Mouse (Mus musculus) ovary, postnatal 14 days (tissue): Measurements from ENCODE around the gene Olfr777.
"Not testable (repeated sequence)": the region's sequence is repeated elsewhere in the genome, so short reads cannot be mapped to it uniquely, and the experiment has no call there.

Experiments used
- DNase-seq: peaks from one replicate; pipeline ENCODE4 v3.0.0; 2022; ENCODE audit warnings: low spot score

Olfr777 gene

GRCm38 (mm10) chr10:129271081-129271535 lies at the start of gene Olfr777:
Gene Olfr777, minus strand, starts transcription at chr10:129271485.
- DNase-seq = no peak

GRCm38 (mm10) chr10:129317817-129318216 lies 46.5 kb upstream of the Olfr777 start, which contains the start of gene Olfr780:
Gene Olfr780, plus strand, starts transcription at chr10:129318117.
- no peak for DNase-seq

DNA sequence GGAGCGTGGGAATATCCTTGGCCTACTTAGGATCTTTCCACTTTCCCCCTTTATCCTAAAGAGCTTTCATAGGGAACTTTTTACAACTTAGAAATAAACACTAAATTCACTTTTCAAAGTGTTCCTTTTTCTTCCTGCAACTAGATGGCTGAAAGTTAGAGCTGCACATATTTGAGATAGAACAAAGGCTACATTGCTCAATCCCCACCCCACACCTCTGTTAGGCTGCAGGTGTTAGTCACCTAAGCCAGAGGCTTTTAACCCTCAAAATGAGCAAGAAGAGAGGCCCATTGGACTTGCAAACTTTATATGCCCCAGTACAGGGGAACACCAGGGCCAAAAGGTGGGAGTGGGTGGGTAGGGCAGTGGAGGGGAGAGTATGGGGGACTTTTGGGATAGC lies 42.2 kb upstream of the Olfr777 start:
- not testable (repeated sequence) for DNase-seq

GRCm38 (mm10) chr10:129312973-129313372 lies 41.7 kb upstream of the Olfr777 start:
- DNase-seq = not testable (repeated sequence)

DNA sequence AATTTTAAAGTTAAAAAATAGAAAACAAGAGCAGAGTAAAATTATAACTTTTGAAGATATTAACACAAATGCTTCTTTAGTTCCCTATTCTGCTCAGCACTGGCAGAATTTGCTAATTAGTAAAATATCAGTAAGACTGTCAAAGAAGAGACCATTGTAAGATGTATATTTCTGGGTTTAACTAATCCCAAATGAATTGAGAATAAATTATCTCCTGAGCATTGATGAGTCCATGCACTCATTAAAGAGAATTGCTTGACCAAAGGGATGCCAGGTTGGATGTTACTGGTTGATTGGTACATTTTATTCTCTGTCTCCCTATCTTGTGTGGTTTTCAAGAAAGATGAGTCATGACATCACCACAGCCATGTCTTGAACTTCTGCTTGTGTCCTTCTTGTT lies 12.5 kb downstream of the Olfr777 start, which contains the start of gene Olfr776:
TSS of gene Olfr776 (plus strand) at position 301 of the 400 bp plus-strand sequence.
- no peak for DNase-seq

DNA sequence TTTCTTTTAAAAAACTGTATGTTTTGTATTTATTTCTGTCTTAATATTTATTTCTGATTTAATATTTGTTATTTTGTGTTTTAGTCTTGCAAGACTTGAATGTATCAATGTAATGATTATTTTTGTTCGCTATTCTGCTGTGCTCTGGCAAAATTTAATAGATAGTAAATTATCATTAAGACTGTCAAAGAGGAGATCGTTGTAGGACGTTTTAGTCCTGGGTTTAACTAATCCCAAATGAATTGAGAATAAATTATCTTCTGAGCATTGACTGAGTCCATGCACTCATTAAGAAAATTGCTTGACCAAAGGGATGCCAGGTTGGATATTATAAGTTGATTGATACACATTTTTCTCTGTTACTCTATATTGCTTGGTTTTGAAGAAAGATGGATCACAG lies 23.2 kb downstream of the Olfr777 start, which contains the start of gene Olfr775:
TSS of gene Olfr775 (plus strand) at position 301 of the 400 bp plus-strand sequence.
- no peak for DNase-seq

DNA sequence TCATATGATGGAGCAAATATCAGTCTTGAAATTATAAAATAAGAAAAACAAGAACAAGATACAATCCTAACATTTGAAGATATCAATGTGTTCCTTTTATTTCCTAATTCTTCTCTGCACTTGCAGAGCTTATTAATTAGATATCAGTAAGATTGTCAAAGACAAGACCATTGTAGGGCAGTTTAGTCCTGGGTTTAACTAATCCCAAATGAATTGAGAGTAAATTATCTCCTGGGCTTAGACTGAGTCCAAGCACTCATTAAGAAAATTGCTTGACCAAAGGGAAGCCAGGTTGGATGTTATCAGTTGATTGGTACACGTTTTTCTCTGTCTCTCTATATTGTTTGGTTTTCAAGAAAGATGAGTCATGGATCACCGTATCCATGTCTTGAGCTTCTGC lies 35.4 kb downstream of the Olfr777 start, which contains the start of gene Olfr774:
TSS of gene Olfr774 (plus strand) at position 301 of the 400 bp plus-strand sequence.
- no peak for DNase-seq

DNA sequence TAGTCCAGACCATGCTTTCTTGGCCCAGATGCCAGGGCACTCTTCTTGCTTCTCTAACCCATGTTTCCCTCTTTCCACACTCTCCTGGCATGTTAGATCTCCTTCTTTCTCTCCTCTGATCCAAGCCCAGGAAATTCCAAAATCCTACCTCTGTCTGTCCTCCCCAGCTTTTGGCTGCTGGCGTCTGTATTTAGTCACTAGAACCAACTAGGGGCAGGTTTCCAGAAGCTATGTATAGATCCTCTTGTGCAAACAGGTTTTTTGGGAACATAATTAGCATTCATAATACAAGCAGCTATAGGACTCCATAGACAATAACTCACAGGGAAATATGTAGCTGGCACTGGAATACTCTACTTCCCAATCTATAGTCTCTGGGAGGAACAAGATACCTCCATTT lies 40.5 kb downstream of the Olfr777 start:
- DNase-seq = no peak
